Mouse (Mus musculus) ovary, postnatal 14 days (tissue): Measurements from ENCODE around the gene Gm45785.
A peak's percentile ranks its signal among the peaks of the same experiment; 100 is the strongest.

Experiments
- DNase-seq: peaks from one replicate; pipeline ENCODE4 v3.0.0; 2022; ENCODE audit warnings: low spot score

Gm45785 gene

DNA sequence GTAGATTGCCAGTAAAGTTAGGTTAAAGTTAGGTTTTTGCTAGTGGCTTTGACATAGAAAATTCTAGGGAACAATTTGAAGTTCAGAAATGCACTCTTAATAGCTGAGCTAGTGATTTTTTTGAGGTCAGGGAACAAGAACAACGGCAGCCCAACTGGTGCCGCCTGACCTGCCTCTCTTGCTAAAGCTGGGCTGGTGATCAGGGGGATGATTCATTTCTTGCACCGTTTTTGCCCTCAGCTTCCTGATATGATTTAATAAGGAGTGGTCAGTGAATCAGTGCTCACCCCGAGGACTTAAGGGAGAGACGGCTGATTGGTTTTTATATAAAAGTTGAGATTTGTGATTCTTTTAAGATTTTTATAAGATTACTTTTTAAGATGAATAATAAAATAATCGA is 24.7 kb downstream of the Gm45785 start:
- DNase-seq = no peak

DNA sequence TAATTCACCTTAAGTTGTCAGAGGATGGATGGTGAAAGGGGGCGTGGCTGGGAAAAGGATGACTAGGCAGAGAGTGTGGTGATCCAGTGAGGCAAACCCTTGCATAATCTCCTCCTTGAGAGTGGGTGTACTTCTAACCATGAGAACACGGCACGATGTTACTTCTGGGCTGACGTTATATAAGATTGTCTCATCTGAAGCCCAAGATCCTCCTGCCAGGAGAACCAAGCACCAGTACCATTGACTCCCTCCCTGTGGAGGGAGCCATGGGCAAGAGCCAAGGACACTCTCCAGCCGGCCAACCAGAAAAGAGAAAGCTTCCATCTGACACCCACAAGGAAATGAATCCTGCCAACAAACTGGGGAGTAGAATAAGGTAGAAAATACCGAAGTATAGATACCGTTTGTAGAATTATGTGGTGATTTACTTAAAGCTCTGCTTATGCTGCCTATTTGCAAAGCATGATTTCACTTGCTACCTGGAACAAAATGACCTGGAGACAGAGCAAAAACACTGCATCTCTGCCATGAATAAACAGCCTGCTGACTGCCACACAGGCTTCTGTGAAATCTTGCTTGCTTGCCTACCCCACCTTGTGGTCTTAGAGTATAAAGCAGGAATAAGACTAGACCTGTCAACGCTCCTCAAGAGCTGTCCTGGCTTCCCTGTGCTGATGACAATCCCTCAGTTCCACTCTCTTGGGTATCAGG is 27.8 kb downstream of the Gm45785 start:
- DNase-seq = no peak

DNA sequence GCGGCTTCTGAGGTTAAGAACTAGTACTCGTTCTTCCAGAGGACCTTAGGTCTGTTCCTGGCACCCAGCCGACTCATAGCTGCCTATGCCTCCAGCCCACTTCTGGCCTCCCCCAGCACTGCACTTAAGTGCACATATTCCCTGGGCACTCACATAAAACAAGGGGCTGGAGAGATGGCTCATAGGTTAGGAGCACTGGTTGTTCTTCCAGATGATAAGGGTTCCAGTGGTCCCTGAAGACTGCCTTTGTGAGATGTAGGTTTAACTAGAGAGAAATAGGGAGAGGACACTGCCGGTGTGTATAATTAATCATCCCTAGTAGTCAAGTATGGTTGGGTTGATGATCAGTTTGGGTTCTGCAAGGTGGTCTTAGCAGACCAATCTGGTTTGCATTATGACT is 33.4 kb downstream of the Gm45785 start:
- no peak for DNase-seq

DNA sequence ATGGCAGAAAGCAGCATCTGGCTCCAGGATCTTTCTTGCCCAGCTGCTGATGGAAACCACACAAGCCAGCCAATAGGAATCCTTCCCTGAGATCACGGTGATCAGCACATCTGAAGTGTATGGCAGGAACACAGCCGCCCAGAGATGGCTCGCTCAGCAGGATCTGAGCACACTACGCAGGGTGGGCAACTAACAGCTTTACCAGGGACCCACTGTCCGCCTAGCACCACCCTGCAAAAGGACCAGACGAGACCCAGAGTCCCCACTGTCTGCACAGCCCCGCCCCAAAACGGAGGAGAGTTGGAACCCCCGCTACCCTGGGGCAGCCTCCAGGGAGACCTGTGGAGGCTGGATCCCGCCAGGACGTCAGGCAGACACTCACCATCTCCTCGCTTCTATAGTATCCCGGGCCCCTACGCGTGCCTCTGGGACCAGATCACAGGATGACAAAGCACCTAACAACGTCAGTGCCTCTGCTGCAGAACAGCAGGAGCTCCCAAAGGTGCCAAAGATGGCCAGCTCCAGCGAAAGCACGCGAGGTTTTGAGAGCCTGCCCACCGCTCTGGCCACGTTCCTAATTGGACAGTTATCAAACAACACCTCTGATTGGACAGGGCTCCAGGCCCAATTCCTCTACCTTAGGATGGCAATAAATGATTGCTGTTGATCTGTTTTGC is 34.3 kb downstream of the Gm45785 start, which contains the start of gene Zfp941:
Zfp941 (minus strand) TSS at position 526 of the 677 bp plus-strand sequence.
- DNase-seq = no peak

DNA sequence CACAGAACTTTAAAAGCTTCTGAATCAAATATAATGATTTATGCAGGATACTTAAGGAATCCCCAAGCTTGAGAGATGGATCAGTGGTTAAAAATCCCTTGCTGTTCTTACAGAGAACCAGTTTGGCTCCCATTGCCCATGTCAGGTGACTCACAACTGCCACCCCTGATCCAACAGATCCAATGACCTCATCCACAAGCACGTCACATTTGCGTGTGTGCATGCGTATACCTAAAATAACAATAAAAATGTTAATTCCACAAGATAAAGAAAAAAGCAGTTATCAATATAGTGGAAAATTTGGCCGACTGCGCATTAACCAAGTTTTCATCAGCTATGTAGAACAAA is 34.9 kb downstream of the Gm45785 start:
- no peak for DNase-seq

DNA sequence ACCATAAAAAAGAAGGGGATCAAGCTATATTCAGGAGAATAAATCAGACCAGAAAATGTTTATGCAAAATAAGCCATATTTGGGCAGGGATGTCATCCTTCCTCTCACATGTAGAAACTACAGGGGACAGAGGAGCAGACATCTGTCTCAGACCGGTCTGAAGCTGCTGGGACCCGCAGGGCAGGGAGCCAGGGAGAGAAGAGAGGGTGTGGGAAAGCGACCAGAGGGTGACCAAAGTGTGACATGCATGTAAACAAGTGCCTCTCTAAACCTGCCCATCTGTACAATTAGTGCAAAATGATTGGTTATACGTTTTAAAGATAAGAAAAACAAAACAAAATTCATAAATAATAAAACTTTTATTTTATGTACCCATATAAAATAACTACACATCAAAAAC is 36.0 kb downstream of the Gm45785 start:
- no peak for DNase-seq

DNA sequence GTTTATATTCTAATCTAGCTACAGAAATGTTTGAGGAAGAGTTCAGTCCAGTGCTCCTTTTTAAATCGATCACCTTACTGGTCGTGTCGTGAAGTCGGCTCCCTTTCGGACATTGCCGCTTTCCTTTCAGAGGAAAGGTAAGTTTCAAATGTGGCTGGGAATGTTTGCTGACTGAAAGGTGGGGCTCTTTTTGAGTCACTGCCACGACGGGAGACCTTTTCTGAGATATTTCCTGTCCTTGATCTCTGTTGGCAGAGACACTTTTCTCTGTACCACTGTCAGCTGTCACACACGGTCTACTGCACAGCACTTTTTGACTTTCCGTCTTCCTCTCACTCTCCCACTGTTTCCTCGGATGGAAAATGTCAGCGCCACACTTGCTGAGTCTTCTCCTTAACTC is 43.3 kb downstream of the Gm45785 start:
- DNase-seq = no peak

DNA sequence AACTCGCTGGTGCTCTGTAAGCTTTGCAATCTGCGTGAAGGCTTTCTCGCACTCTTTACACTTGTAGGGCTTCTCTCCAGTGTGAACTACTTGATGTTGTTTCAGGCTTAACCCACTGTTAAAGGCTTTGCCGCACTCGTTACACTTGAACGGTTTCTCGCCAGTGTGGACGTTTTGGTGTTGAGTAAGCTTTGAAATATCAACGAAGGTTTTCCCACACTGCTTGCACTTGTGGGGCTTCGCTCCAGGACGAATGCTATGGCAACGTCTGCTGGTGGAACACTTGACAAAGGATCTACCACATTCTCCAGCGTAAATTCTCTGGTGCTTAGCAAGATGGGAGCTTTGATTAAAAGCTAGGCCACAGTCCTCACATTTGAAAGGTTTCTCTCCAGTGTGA is 44.4 kb downstream of the Gm45785 start:
- DNase-seq = no peak

DNA sequence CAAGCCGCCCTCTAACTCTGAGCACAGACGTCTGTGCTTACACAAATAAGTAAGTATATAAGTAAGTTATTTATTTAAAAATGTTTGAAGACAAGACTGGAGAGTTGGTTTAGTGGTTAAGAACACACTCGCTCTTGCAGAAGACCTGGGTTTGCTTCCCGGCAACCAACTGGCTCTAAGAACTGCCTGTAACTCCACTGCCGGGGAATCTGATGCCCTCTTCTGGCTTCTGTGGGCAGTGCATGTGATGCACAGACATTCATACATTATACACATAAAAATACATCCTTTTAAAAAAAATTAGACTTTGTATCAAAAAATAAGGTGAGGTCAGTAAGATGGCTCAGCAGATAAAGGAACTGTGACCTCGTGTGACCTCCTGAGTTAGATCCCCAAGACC is 45.6 kb downstream of the Gm45785 start:
- no peak for DNase-seq

DNA sequence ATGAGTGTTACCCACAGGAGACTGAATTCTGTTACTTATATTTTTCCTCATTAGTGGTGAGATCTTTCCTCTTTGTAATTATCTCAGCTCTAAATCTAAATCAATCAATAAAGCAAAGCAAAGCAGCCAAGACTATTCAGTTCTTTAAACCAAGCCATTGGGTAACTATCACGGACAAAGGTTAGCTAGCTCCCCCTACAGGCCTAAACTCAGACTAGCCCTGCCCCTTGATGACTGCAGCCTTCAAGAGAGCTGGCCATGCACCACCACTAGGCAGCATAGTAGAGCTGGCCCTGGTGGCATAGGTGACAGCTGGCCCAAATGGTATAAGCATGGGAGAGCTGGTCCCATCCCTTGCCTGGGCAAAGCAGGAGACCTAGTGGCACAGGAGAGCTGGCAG is 50.4 kb downstream of the Gm45785 start:
- DNase-seq = peak; percentile 34

DNA sequence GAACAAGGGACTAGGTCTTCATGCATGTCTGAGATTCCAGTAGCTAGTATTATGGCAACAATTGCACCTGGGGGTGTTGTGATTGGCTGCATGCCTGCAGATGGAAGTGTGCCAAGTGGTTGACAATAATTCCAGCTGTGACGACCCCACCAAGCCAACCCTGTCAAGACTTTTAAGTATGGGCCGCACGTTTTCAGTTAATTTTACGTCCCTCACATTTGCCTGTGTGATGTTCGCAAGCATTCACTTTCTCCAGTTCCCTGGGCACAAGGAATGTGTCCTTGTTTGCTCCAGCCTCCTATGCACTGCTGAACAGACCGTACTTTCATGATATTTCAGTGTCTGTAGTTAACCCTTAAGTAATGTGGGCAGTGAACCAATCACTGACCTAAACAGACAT is 53.5 kb downstream of the Gm45785 start:
- DNase-seq = no peak

DNA sequence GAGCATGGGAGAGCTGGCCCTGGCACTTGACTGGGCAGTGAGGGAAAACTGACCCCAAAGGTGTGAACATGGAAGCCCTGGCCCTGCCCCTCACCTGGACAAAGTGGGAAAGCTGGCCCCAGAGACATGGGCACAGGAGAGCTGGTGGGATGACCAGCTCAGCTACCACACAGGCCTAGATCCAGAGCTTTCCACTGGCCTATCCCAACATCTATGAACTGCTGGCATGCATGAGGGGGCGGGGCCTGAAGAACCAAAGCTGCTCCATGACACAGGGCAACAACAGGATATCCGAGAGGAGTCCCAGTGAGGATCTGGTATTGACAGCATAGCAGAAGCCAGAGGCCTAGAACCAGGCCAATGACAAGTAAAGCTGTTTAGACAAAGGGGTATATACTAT is 57.9 kb downstream of the Gm45785 start:
- no peak for DNase-seq

DNA sequence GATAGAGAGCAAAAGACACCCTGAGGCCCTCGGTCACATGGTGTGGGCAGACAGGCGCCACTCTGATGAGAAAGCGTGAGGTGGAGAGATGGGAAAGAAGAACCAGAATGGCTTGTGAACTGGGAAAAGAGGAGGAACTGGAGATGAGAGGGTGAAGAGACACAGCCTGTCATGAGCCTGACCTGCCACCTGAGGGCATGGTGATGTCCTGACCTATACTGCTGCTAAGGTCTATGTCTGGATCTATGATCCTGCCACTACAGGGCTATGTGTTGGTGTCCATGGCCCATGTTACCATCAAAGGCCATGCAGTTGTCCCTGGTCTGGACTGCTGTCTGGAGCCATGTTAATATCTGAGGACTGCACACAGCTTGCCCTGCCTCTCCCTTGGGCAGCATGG is 58.5 kb downstream of the Gm45785 start:
- no peak for DNase-seq

DNA sequence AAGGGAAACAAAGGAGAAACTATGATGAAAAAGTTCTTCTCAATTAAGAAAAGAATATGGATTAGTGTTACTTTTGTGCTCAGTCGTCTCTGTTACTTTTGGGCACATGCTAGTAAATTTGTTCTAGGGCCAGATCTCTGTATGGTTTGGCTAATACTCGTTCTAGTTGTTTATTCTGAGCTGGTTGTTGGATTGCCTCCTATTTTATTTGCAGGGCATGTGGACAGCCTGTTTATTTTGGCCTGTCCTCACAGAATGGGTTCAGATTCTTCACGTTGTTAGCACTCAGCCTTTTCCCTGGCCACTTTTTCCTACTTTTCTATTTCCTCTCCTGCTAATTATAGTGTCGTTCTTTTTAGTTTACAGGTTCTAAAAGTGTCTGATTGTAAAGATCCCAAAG is 62.6 kb downstream of the Gm45785 start:
- DNase-seq = no peak

DNA sequence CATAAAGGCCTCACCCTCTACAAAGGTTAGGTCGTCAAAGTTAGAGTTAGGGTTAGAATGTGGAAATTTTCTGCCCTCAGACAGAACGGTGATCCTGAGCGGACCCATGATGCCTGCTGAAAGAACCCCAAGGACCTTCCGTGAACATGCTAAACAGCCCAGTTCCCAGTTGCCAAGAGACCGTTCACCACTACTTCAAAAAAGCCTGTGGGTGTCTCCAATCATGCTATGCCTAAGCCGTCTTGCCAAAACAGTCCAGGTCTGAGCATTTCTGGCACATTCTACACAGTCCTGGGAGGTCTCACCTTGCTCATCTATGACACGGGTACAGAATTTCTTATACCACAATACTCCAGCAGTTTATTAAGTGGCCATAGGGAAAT is 68.1 kb downstream of the Gm45785 start:
- DNase-seq = no peak

DNA sequence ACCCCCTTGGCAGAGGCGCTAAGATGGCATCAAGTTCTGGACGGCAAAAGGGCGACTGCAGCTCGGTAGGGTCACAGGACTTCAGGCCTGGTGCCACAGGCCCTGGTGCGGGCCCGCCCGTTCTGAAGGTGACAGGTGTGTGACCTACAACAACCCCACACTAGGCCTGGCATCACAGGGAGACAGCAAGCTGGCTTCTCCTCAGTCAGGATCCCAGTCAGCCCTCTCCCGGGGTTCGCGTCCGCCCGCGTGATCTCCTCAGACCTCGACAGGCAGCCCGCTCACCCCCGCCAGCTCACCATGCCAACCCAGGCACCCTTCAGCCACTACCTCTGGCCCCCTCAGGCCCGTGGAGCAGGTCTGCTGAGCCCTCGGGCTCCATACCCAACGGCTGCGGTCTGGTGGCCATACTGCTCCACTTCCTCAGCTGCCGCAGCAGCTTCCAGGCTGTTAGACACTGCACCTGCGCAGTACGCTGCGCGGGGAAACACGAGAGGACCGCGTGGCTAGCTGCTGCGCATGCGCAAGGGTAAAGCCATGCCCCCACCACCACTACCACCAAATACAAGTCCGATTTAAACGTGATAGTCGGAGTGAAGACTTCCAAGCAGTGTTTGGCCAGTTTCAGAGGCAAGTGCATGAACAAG is 68.6 kb downstream of the Gm45785 start, which contains the start of gene Syce1:
Syce1 (minus strand) TSS at position 447 of the 647 bp plus-strand sequence.
- DNase-seq = no peak

DNA sequence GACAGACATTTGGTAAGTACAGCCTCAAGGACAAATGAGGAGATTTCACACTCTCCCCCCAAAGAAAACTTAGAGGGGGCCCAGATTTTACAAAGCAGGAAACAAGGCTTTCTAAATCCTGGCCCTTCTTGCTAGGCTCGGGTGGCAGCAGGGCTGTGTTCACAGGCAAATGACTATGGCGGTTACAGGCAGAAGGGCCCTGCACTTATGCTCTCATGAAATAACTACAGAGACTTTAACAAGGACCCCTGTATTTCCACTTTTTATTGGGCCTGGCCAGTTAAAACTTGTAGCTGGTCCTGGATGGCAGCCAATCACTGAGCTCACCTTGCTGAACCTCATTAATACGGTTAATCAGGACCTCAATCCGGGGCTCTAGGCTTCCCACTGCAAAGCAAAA is 75.6 kb downstream of the Gm45785 start:
- no peak for DNase-seq
